Mouse (Mus musculus) lung, postnatal 0 days (tissue): ENCODE data around the gene Stra6.

ENCODE experiments used
- CTCF ChIP-seq: IDR thresholded peaks from 2 replicates; pipeline ENCODE4 v1.5.1; 2016; ENCODE audit warnings: antibody characterized with exemption, mild to moderate bottlenecking
- EP300 ChIP-seq: IDR thresholded peaks from 2 replicates; pipeline ENCODE4 v1.6.1; 2016; ENCODE audit warnings: antibody characterized with exemption, mild to moderate bottlenecking, control low read depth

- TF ChIP-seq CTCF (no peak), EP300 (no peak)
These were observed 21.2 kb upstream of the Stra6 start for GRCm38 (mm10) chr9:58042391-58042790.
